11 mouse cellular contexts compared by ENCODE assay signal in genomic region chr8:125337444-125338077, GRCm38 (mm10).
A peak's percentile ranks its signal among the peaks of the same experiment; 100 is the strongest.
DNase-seq lines count a peak whose midpoint lies in the region; ATAC-seq and TF ChIP-seq lines count a peak whose summit lies in the region.
"Had no signal": no experiment of that assay in that cellular context is flagged by ENCODE, and none has a peak within 500 bp of the region (broad histone marks: within the 10 kb centered on the region; RNA-seq: fewer than 3 reads in every experiment).

No protein-coding gene starts in this region.

- peaks cover 30% of the 10 kb centered on the region for H3K27me3 ChIP-seq in limb, embryonic 13.5 days
- H3K27me3 ChIP-seq in limb, embryonic 10.5 days (ENCODE audit: low read depth, poor library complexity, severe bottlenecking), result no peaks in the 10 kb centered on the region; the same call in 1 of the 2 replicates
- peaks cover 2% of the 10 kb centered on the region for H3K27me3 ChIP-seq in neural tube, embryonic 14.5 days (ENCODE audit: control insufficient read depth, insufficient read depth, low read length)
- H3K27me3 ChIP-seq: Patski had no signal

- peaks cover 26% of the 10 kb centered on the region for H3K4me1 ChIP-seq in limb, embryonic 13.5 days
- peaks cover 35% of the 10 kb centered on the region for H3K4me1 ChIP-seq in limb, embryonic 10.5 days
- H3K4me1 ChIP-seq in ES-E14 (ENCODE audit: control insufficient read depth in 2 of 2, insufficient read depth in 2 of 2, low read length in 2 of 2, poor library complexity in 1 of 2), result peaks cover 2 to 15% of the 10 kb centered on the region in 2 experiments; a peak in 2 of 4 replicates
- H3K4me1 ChIP-seq in neural tube, embryonic 14.5 days (ENCODE audit: control insufficient read depth, insufficient read depth, low read length), result peaks cover 20% of the 10 kb centered on the region
- H3K4me1 ChIP-seq: megakaryocyte, embryonic 14.5 days had no signal

- in situ Hi-C loops in ES-E14 (cut with MboI; ENCODE audit: low sequenced_read_pairs in 2 of 2, unreplicated experiment in 2 of 2), result no loop called here

- ATAC-seq in limb, embryonic 13.5 days (ENCODE audit: low FRiP score, low read depth), result no peak
- ATAC-seq in neural tube, embryonic 14.5 days (ENCODE audit: low read depth), result peak; percentile 39; the same call in 1 of the 2 replicates
- ATAC-seq: Patski had no signal

- no peak for DNase-seq in limb, embryonic 10.5 days (ENCODE audit: low spot score)
- no peak for DNase-seq in ES-E14 (ENCODE audit: low read depth, low spot score)
- DNase-seq in induced T-regulatory cell, adult 2 months (ENCODE audit: low read depth), result peak; percentile 70
- DNase-seq in right cerebral cortex, postnatal 25 days, result no peak
- no peak for DNase-seq in Muller cell, postnatal 12 days (ENCODE audit: inconsistent ontology term)

- no peaks in the 10 kb centered on the region for H3K9me3 ChIP-seq in limb, embryonic 13.5 days
- no peaks in the 10 kb centered on the region for H3K9me3 ChIP-seq in limb, embryonic 10.5 days (replicated peaks)
- H3K9me3 ChIP-seq in ES-E14 (ENCODE audit: control insufficient read depth, insufficient read depth, low read depth, low read length), result no peaks in the 10 kb centered on the region
- no peaks in the 10 kb centered on the region for H3K9me3 ChIP-seq in neural tube, embryonic 14.5 days (ENCODE audit: control insufficient read depth, low read length)

- no peaks in the 10 kb centered on the region for H3K36me3 ChIP-seq in limb, embryonic 13.5 days
- H3K36me3 ChIP-seq in limb, embryonic 10.5 days, result no peaks in the 10 kb centered on the region
- H3K36me3 ChIP-seq in ES-E14 (ENCODE audit: control insufficient read depth, insufficient read depth, low read length, poor library complexity, severe bottlenecking), result no peaks in the 10 kb centered on the region
- no peaks in the 10 kb centered on the region for H3K36me3 ChIP-seq in neural tube, embryonic 14.5 days (ENCODE audit: control insufficient read depth, insufficient read depth, low read length)

- H3K27ac ChIP-seq in limb, embryonic 13.5 days, result no peak overlapping the region
- H3K27ac ChIP-seq in limb, embryonic 10.5 days, result no peak overlapping the region
- H3K27ac ChIP-seq in ES-E14 (ENCODE audit: insufficient read depth, low read depth, low read length, poor library complexity, severe bottlenecking), result no peak overlapping the region
- H3K27ac ChIP-seq in neural tube, embryonic 14.5 days (ENCODE audit: low read depth, low read length), result no peak overlapping the region
- H3K27ac ChIP-seq: hindbrain, embryonic 14.5 days; left cerebral cortex, adult 2 months had no signal

- no peak overlapping the region for H3K9ac ChIP-seq in limb, embryonic 13.5 days
- H3K9ac ChIP-seq in ES-E14 (ENCODE audit: insufficient read depth, low read depth, low read length, poor library complexity, severe bottlenecking), result no peak overlapping the region
- H3K9ac ChIP-seq in neural tube, embryonic 14.5 days (replicated peaks; ENCODE audit: low read depth, low read length), result no peak overlapping the region
- H3K9ac ChIP-seq: hindbrain, embryonic 14.5 days had no signal

- WGBS in limb, embryonic 13.5 days, result 23% methylated on average over 18 of the region's 18 CpGs
- 25% methylated on average over 18 of the region's 18 CpGs for WGBS in limb, embryonic 10.5 days
- WGBS in neural tube, embryonic 14.5 days, result 25% methylated on average over 18 of the region's 18 CpGs

- peak overlapping the region; percentile 11; the same call in 1 of the 2 replicates for H3K4me2 ChIP-seq in limb, embryonic 13.5 days (replicated peaks)
- no peak overlapping the region for H3K4me2 ChIP-seq in neural tube, embryonic 14.5 days (ENCODE audit: low read depth, low read length)
- H3K4me2 ChIP-seq: hindbrain, embryonic 14.5 days had no signal

- no peak overlapping the region for H3K4me3 ChIP-seq in limb, embryonic 13.5 days
- no peak overlapping the region for H3K4me3 ChIP-seq in limb, embryonic 10.5 days
- no peak overlapping the region for H3K4me3 ChIP-seq in ES-E14 (ENCODE audit: insufficient read depth in 1 of 2, low read depth in 1 of 2, low read length in 2 of 2, poor library complexity in 1 of 2, severe bottlenecking in 1 of 2)
- no peak overlapping the region for H3K4me3 ChIP-seq in neural tube, embryonic 14.5 days (ENCODE audit: low read depth, low read length)
- H3K4me3 ChIP-seq: left cerebral cortex, adult 2 months; megakaryocyte, embryonic 14.5 days had no signal

TF ChIP-seq in ES-E14, 5 proteins besides CTCF, POLR2A, EP300 and RAD21:
- TF ChIP-seq MAFK (IDR thresholded peaks at IDR 0.05; ENCODE audit: insufficient read depth, low read depth, low read length), result 0 out of 2 replicates have a peak, but pooled peaks have one; percentile 19
- no peak for TF ChIP-seq ZNF384 (IDR thresholded peaks at IDR 0.05; ENCODE audit: low read depth, low read length)
